Mouse (Mus musculus) brain, embryonic 18.5 days (tissue): ENCODE results near the gene Osbpl9.

ENCODE experiments used
- DNase-seq: peaks from one replicate; pipeline ENCODE4 v3.0.0-alpha.2; 2012; ENCODE audit warnings: low read depth, low spot score

The Osbpl9 gene

GRCm38 (mm10) chr4:109134955-109135354 is 67.1 kb downstream of the Osbpl9 start:
- DNase-seq, result no peak

GRCm38 (mm10) chr4:109131256-109131872 is 70.7 kb downstream of the Osbpl9 start:
- no peak for DNase-seq

GRCm38 (mm10) chr4:109128971-109129370 is 73.1 kb downstream of the Osbpl9 start:
- no peak for DNase-seq

- no peak for DNase-seq
Observed at GRCm38 (mm10) chr4:109128017-109128416, 74.1 kb downstream of the Osbpl9 start.

GRCm38 (mm10) chr4:109126834-109127564 is 75.1 kb downstream of the Osbpl9 start:
- no peak for DNase-seq

- DNase-seq, result no peak
Observed at GRCm38 (mm10) chr4:109125746-109126425, 76.2 kb downstream of the Osbpl9 start.

- no peak for DNase-seq
Observed at GRCm38 (mm10) chr4:109122830-109123555, 79.1 kb downstream of the Osbpl9 start.

- no peak for DNase-seq
Observed at GRCm38 (mm10) chr4:109120735-109121134, 81.3 kb downstream of the Osbpl9 start.

- DNase-seq, result no peak
Observed at GRCm38 (mm10) chr4:109119641-109120125, 82.4 kb downstream of the Osbpl9 start.

- no peak for DNase-seq
Observed at GRCm38 (mm10) chr4:109118327-109118659, 83.8 kb downstream of the Osbpl9 start.

GRCm38 (mm10) chr4:109117596-109118326 is 84.3 kb downstream of the Osbpl9 start:
- peak; percentile 63 for DNase-seq

- no peak for DNase-seq
Observed at GRCm38 (mm10) chr4:109116938-109117337, 85.1 kb downstream of the Osbpl9 start.

- no peak for DNase-seq
Observed at GRCm38 (mm10) chr4:109116494-109116893, 85.6 kb downstream of the Osbpl9 start.

- DNase-seq, result no peak
Observed at GRCm38 (mm10) chr4:109115742-109116141, 86.3 kb downstream of the Osbpl9 start.

- no peak for DNase-seq
Observed at GRCm38 (mm10) chr4:109114308-109114707, 87.8 kb downstream of the Osbpl9 start.

GRCm38 (mm10) chr4:109112915-109113505 is 89.1 kb downstream of the Osbpl9 start:
- DNase-seq, result no peak

- no peak for DNase-seq
Observed at GRCm38 (mm10) chr4:109110978-109111377, 91.1 kb downstream of the Osbpl9 start.

GRCm38 (mm10) chr4:109109686-109110085 is 92.4 kb downstream of the Osbpl9 start:
- DNase-seq, result no peak

- DNase-seq, result no peak
Observed at GRCm38 (mm10) chr4:109109012-109109411, 93.1 kb downstream of the Osbpl9 start.

- DNase-seq, result no peak
Observed at GRCm38 (mm10) chr4:109106594-109106993, 95.5 kb downstream of the Osbpl9 start.

- DNase-seq, result no peak
Observed at GRCm38 (mm10) chr4:109106034-109106433, 96.0 kb downstream of the Osbpl9 start.
